Mouse (Mus musculus): ENCODE data around the gene Oasl1. TPM values are rescaled to one million over a fixed set of nuclear protein-coding genes. Genes with fewer than 3 reads are reported as not detected.
"Not testable (repeated sequence)": the region's sequence is repeated elsewhere in the genome, so short reads cannot be mapped to it uniquely, and the experiment has no call there.

Gene Oasl1
- polyA plus RNA-seq, 1 experiment from 2014 or later, result 0.40 TPM

- no peaks in the 10 kb centered on the region for H3K36me3 ChIP-seq (replicated peaks)
Measured at GRCm38 (mm10) chr5:114902413-114902812, 20.6 kb upstream of the Oasl1 start.

GRCm38 (mm10) chr5:114908598-114909305 is 14.3 kb upstream of the Oasl1 start:
- no peak overlapping the region for H3K4me3 ChIP-seq
- WGBS, result 50% methylated on average over 13 of the region's 13 CpGs
- H3K4me2 ChIP-seq, result no peak overlapping the region
- H3K36me3 ChIP-seq (replicated peaks), result no peaks in the 10 kb centered on the region
- H3K9ac ChIP-seq, result no peak overlapping the region
- H3K4me1 ChIP-seq, result no peaks in the 10 kb centered on the region
- ATAC-seq (replicated peaks), result no peak
- H3K27me3 ChIP-seq (replicated peaks), result no peaks in the 10 kb centered on the region
- no peak overlapping the region for H3K27ac ChIP-seq
- no peaks in the 10 kb centered on the region for H3K9me3 ChIP-seq

More at GRCm38 (mm10) chr5:114902413-114902812, 20.6 kb upstream of the Oasl1 start:
- Histone ChIP-seq H3K27ac (no peak overlapping the region), H3K4me2 (no peak overlapping the region), H3K27me3 (replicated peaks) (no peaks in the 10 kb centered on the region), H3K9ac (no peak overlapping the region), H3K9me3 (no peaks in the 10 kb centered on the region), H3K4me1 (no peaks in the 10 kb centered on the region), H3K4me3 (no peak overlapping the region)
- no peak for ATAC-seq (replicated peaks)
- 19% methylated on average over 1 of the region's 1 CpGs for WGBS

- H3K27me3 ChIP-seq (replicated peaks), result no peaks in the 10 kb centered on the region
- H3K4me1 ChIP-seq, result no peaks in the 10 kb centered on the region
- 78% methylated on average over 4 of the region's 4 CpGs for WGBS
- H3K27ac ChIP-seq, result no peak overlapping the region
- H3K9me3 ChIP-seq, result no peaks in the 10 kb centered on the region
- H3K4me3 ChIP-seq, result no peak overlapping the region
- H3K36me3 ChIP-seq (replicated peaks), result no peaks in the 10 kb centered on the region
- no peak overlapping the region for H3K9ac ChIP-seq
- no peak for ATAC-seq (replicated peaks)
- H3K4me2 ChIP-seq, result no peak overlapping the region
Measured at GRCm38 (mm10) chr5:114913686-114914085, 9.4 kb upstream of the Oasl1 start.

GRCm38 (mm10) chr5:114914855-114915254 is 8.2 kb upstream of the Oasl1 start:
- Histone ChIP-seq H3K9me3 (no peaks in the 10 kb centered on the region), H3K4me1 (no peaks in the 10 kb centered on the region), H3K4me3 (no peak overlapping the region), H3K9ac (no peak overlapping the region), H3K4me2 (no peak overlapping the region), H3K27me3 (replicated peaks) (no peaks in the 10 kb centered on the region), H3K36me3 (replicated peaks) (no peaks in the 10 kb centered on the region), H3K27ac (no peak overlapping the region)
- ATAC-seq (replicated peaks), result no peak
- 80% methylated on average over 8 of the region's 8 CpGs for WGBS

- 72% methylated on average over 5 of the region's 5 CpGs for whole genome bisulfite sequencing
- H3K27me3 ChIP-seq (replicated peaks), result no peaks in the 10 kb centered on the region
- ATAC-seq (replicated peaks), result no peak
Measured at GRCm38 (mm10) chr5:114915854-114916253, 7.2 kb upstream of the Oasl1 start.

GRCm38 (mm10) chr5:114916777-114917176 is 6.3 kb upstream of the Oasl1 start:
- no peak for ATAC-seq (replicated peaks)

More at GRCm38 (mm10) chr5:114915854-114916253, 7.2 kb upstream of the Oasl1 start:
- Histone ChIP-seq H3K9me3 (no peaks in the 10 kb centered on the region), H3K4me1 (no peaks in the 10 kb centered on the region), H3K4me2 (no peak overlapping the region), H3K27ac (no peak overlapping the region), H3K4me3 (no peak overlapping the region), H3K36me3 (replicated peaks) (no peaks in the 10 kb centered on the region), H3K9ac (no peak overlapping the region)

GRCm38 (mm10) chr5:114917357-114917756 is 5.7 kb upstream of the Oasl1 start:
- WGBS, result 96% methylated on average over 5 of the region's 5 CpGs
- not testable (repeated sequence) for ATAC-seq (replicated peaks); H3K4me1 ChIP-seq; H3K4me2 ChIP-seq; H3K9ac ChIP-seq; H3K36me3 ChIP-seq (replicated peaks); H3K9me3 ChIP-seq; H3K27me3 ChIP-seq (replicated peaks); H3K27ac ChIP-seq; H3K4me3 ChIP-seq

More at GRCm38 (mm10) chr5:114916777-114917176, 6.3 kb upstream of the Oasl1 start:
- Histone ChIP-seq H3K36me3 (replicated peaks) (no peaks in the 10 kb centered on the region), H3K9ac (no peak overlapping the region), H3K27me3 (replicated peaks) (no peaks in the 10 kb centered on the region), H3K27ac (no peak overlapping the region), H3K9me3 (no peaks in the 10 kb centered on the region), H3K4me2 (no peak overlapping the region), H3K4me1 (no peaks in the 10 kb centered on the region), H3K4me3 (no peak overlapping the region)
- WGBS, result 85% methylated on average over 4 of the region's 4 CpGs

- ATAC-seq (replicated peaks), result no peak
- no peak overlapping the region for H3K9ac ChIP-seq
- no peaks in the 10 kb centered on the region for H3K27me3 ChIP-seq (replicated peaks)
- H3K4me2 ChIP-seq, result no peak overlapping the region
- H3K4me3 ChIP-seq, result no peak overlapping the region
- no peaks in the 10 kb centered on the region for H3K36me3 ChIP-seq (replicated peaks)
- WGBS, result 77% methylated on average over 19 of the region's 19 CpGs
- no peak overlapping the region for H3K27ac ChIP-seq
- peaks cover 4% of the 10 kb centered on the region for H3K4me1 ChIP-seq
- no peaks in the 10 kb centered on the region for H3K9me3 ChIP-seq
Measured at GRCm38 (mm10) chr5:114921551-114922365, 1.3 kb upstream of the Oasl1 start.

- ATAC-seq (replicated peaks), result no peak
- H3K4me1 ChIP-seq, result peaks cover 4% of the 10 kb centered on the region
- H3K4me2 ChIP-seq, result no peak overlapping the region
- no peaks in the 10 kb centered on the region for H3K36me3 ChIP-seq (replicated peaks)
- H3K27ac ChIP-seq, result no peak overlapping the region
- no peak overlapping the region for H3K9ac ChIP-seq
- H3K9me3 ChIP-seq, result no peaks in the 10 kb centered on the region
- 65% methylated on average over 10 of the region's 10 CpGs for WGBS
- H3K4me3 ChIP-seq, result no peak overlapping the region
- no peaks in the 10 kb centered on the region for H3K27me3 ChIP-seq (replicated peaks)
Measured at GRCm38 (mm10) chr5:114922366-114922731, 691 bp upstream of the Oasl1 start.

GRCm38 (mm10) chr5:114926153-114926684 is 3.2 kb downstream of the Oasl1 start:
- no peak for ATAC-seq (replicated peaks)
- Histone ChIP-seq H3K9me3 (no peaks in the 10 kb centered on the region), H3K4me2 (no peak overlapping the region), H3K4me3 (no peak overlapping the region), H3K9ac (no peak overlapping the region), H3K27me3 (replicated peaks) (no peaks in the 10 kb centered on the region), H3K27ac (no peak overlapping the region), H3K36me3 (replicated peaks) (no peaks in the 10 kb centered on the region), H3K4me1 (peaks cover 4% of the 10 kb centered on the region)
- WGBS, result 58% methylated on average over 1 of the region's 1 CpGs

GRCm38 (mm10) chr5:114926753-114927152 is 3.7 kb downstream of the Oasl1 start:
- no peak overlapping the region for H3K27ac ChIP-seq
- H3K27me3 ChIP-seq (replicated peaks), result no peaks in the 10 kb centered on the region
- 50% methylated on average over 9 of the region's 9 CpGs for WGBS
- H3K36me3 ChIP-seq (replicated peaks), result no peaks in the 10 kb centered on the region
- no peak overlapping the region for H3K4me2 ChIP-seq
- ATAC-seq (replicated peaks), result no peak
- H3K4me3 ChIP-seq, result no peak overlapping the region
- peaks cover 4% of the 10 kb centered on the region for H3K4me1 ChIP-seq
- no peak overlapping the region for H3K9ac ChIP-seq
- no peaks in the 10 kb centered on the region for H3K9me3 ChIP-seq

- 63% methylated on average over 5 of the region's 5 CpGs for WGBS
- Histone ChIP-seq H3K9ac (no peak overlapping the region), H3K36me3 (replicated peaks) (no peaks in the 10 kb centered on the region), H3K4me3 (no peak overlapping the region), H3K27ac (no peak overlapping the region), H3K27me3 (replicated peaks) (no peaks in the 10 kb centered on the region), H3K9me3 (no peaks in the 10 kb centered on the region), H3K4me1 (no peaks in the 10 kb centered on the region), H3K4me2 (no peak overlapping the region)
- ATAC-seq (replicated peaks), result no peak
Measured at GRCm38 (mm10) chr5:114931626-114932025, 8.6 kb downstream of the Oasl1 start.

Measured in midbrain, embryonic 15.5 days (tissue).